Mouse (Mus musculus): ENCODE results near the gene Sccpdh. TPM values are rescaled to one million over a fixed set of nuclear protein-coding genes. Genes with fewer than 3 reads are reported as not detected.
"Not testable (repeated sequence)": the region's sequence is repeated elsewhere in the genome, so short reads cannot be mapped to it uniquely, and the experiment has no call there.

Gene Sccpdh
- polyA plus RNA-seq, 2 experiments = 47.6 to 79.6 TPM

DNA sequence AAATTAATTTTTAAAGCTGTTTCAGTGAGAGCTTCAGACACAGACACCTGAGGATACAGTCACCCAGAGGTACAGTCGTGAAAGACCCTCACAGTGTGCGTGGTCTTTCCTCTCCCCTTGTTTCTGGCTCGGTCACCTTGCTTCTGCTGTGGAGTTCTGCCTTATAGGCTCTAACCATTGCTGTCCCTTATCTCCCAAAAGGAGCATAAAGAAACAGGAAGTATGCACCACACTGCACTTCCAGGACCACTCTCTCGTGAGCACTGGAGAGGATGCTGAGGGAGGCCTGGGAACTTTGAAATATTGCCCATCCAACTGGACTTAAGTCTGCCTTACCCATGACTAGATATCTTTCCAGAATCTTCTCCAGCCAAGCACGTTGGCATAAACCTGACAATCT, 42.7 kb downstream of the Sccpdh start:
- ATAC-seq (ENCODE audit: low FRiP score, low read depth) (no peak), DNase-seq (ENCODE audit: low spot score) (no peak)
- no peak for TF ChIP-seq POLR2A (IDR thresholded peaks at IDR 0.05; ENCODE audit: borderline replicate concordance, extremely low read depth, insufficient read depth, insufficient read length)
- Histone ChIP-seq H3K4me1 (ENCODE audit: control insufficient read depth, insufficient read depth, low read length) (no peaks in the 10 kb centered on the region), H3K27me3 (ENCODE audit: control insufficient read depth, insufficient read depth, low read length) (no peaks in the 10 kb centered on the region), H3K9me3 (ENCODE audit: control insufficient read depth, low read length) (no peaks in the 10 kb centered on the region), H3K36me3 (ENCODE audit: control insufficient read depth, insufficient read depth, low read length) (no peaks in the 10 kb centered on the region), H3K4me2 (replicated peaks; ENCODE audit: low read depth, low read length, severe bottlenecking) (no peak overlapping the region), H3K4me3 (replicated peaks; ENCODE audit: low read length) (no peak overlapping the region), H3K9ac (ENCODE audit: low read depth, low read length, severe bottlenecking) (no peak overlapping the region), H3K27ac (replicated peaks; ENCODE audit: low read depth, low read length) (no peak overlapping the region)
- WGBS = 88% methylated on average over 5 of the region's 5 CpGs

DNA sequence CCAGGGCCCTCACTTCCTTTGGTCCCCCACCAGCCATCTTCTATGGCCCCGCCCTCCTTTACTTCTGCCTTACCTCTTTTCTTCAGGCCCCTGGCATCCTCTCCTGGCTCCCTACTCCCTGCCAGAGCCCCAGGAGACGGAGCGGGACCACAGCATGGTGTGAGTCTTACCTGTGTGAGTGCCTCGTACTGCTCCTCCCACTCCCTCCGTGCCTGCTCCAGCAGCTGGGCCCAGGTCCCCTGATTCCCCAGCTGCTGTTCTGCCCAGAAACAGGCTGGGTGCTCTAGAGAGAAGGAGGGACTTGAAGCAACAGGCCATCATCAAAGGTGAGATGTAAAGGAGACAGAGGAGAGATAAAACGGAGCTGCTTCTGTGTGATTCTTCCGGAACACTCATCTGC, 44.6 kb downstream of the Sccpdh start:
- no peak overlapping the region for H3K9ac ChIP-seq (ENCODE audit: low read depth, low read length, severe bottlenecking)
- no peak overlapping the region for H3K27ac ChIP-seq (replicated peaks; ENCODE audit: low read depth, low read length)
- no peak for TF ChIP-seq POLR2A (IDR thresholded peaks at IDR 0.05; ENCODE audit: borderline replicate concordance, extremely low read depth, insufficient read depth, insufficient read length)
- WGBS = 81% methylated on average over 7 of the region's 7 CpGs
- DNase-seq (ENCODE audit: low spot score) = no peak
- no peaks in the 10 kb centered on the region for H3K4me1 ChIP-seq (ENCODE audit: control insufficient read depth, insufficient read depth, low read length)
- H3K36me3 ChIP-seq (ENCODE audit: control insufficient read depth, insufficient read depth, low read length) = no peaks in the 10 kb centered on the region
- no peak overlapping the region for H3K4me2 ChIP-seq (replicated peaks; ENCODE audit: low read depth, low read length, severe bottlenecking)
- H3K27me3 ChIP-seq (ENCODE audit: control insufficient read depth, insufficient read depth, low read length) = no peaks in the 10 kb centered on the region
- no peaks in the 10 kb centered on the region for H3K9me3 ChIP-seq (ENCODE audit: control insufficient read depth, low read length)
- H3K4me3 ChIP-seq (replicated peaks; ENCODE audit: low read length) = no peak overlapping the region
- no peak for ATAC-seq (ENCODE audit: low FRiP score, low read depth)

DNA sequence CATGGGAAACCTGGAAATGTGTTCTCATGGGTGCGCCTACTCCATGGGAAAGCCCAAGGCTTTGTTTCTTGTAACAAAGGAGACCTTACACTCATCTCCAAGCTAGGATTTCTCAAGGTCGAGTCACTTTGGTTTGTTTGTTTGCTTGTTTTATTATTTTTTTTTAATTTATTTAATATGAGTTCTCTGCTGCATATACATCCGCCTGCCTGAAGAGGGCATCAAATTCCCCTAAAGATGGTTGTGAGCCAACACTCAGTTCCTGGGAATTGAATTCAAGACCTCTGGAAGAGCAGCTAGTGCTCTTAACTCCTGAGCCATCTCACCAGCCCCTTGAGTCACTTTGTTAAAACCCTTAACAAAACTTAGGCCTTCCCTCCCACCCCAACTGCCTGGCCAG, 45.4 kb downstream of the Sccpdh start:
- no peaks in the 10 kb centered on the region for H3K36me3 ChIP-seq (ENCODE audit: control insufficient read depth, insufficient read depth, low read length)
- H3K27me3 ChIP-seq (ENCODE audit: control insufficient read depth, insufficient read depth, low read length) = no peaks in the 10 kb centered on the region
- no peak overlapping the region for H3K4me3 ChIP-seq (replicated peaks; ENCODE audit: low read length)
- H3K27ac ChIP-seq (replicated peaks; ENCODE audit: low read depth, low read length) = no peak overlapping the region
- DNase-seq (ENCODE audit: low spot score) (no peak), ATAC-seq (ENCODE audit: low FRiP score, low read depth) (no peak)
- no peaks in the 10 kb centered on the region for H3K9me3 ChIP-seq (ENCODE audit: control insufficient read depth, low read length)
- no peak overlapping the region for H3K9ac ChIP-seq (ENCODE audit: low read depth, low read length, severe bottlenecking)
- TF ChIP-seq POLR2A (IDR thresholded peaks at IDR 0.05; ENCODE audit: borderline replicate concordance, extremely low read depth, insufficient read depth, insufficient read length) = no peak
- H3K4me1 ChIP-seq (ENCODE audit: control insufficient read depth, insufficient read depth, low read length) = no peaks in the 10 kb centered on the region
- H3K4me2 ChIP-seq (replicated peaks; ENCODE audit: low read depth, low read length, severe bottlenecking) = no peak overlapping the region
- WGBS = 79% methylated on average over 3 of the region's 3 CpGs

DNA sequence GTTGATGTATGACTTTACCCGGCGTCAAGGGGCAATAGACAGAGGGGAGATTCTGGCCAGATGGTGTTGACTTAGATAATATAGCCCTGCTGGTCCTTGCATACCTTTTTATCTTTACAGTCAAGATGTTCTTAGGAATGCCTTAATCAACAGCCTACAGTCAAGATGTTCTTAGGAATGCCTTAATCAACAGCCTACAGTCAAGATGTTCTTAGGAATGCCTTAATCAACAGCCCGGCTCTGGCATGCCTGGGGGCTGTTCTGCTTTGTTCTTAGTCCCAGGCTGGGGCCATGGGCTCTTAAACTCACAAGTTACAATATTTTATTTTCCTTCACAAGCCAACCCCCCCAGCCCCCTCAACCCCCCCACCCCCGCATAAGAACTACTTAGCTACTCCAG, 47.3 kb downstream of the Sccpdh start:
- H3K4me1 ChIP-seq (ENCODE audit: control insufficient read depth, insufficient read depth, low read length); H3K4me2 ChIP-seq (replicated peaks; ENCODE audit: low read depth, low read length, severe bottlenecking); H3K9ac ChIP-seq (ENCODE audit: low read depth, low read length, severe bottlenecking); H3K4me3 ChIP-seq (replicated peaks; ENCODE audit: low read length); DNase-seq (ENCODE audit: low spot score); H3K36me3 ChIP-seq (ENCODE audit: control insufficient read depth, insufficient read depth, low read length); H3K27me3 ChIP-seq (ENCODE audit: control insufficient read depth, insufficient read depth, low read length); ATAC-seq (ENCODE audit: low FRiP score, low read depth); H3K9me3 ChIP-seq (ENCODE audit: control insufficient read depth, low read length); H3K27ac ChIP-seq (replicated peaks; ENCODE audit: low read depth, low read length): not testable (repeated sequence)
- WGBS = 95% methylated on average over 2 of the region's 4 CpGs

DNA sequence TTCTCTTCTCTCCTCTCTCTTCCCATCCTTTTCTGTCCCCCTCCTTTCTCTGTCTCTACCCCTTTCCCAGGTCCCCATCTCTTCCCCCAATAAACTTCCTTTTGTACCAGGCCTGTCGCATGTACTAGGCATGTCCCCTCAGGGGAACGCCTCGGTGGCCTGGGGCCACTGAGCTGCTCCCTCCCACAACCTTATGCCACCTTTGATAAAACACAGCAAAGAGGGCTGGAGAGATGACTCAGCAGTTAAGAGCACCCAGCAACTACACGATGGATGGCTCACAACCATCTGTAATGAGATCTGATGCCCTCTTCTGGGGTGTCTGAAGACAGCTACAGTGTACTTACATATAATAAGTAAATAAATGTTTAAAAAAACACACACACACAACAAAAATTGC, 47.8 kb downstream of the Sccpdh start:
- no peak for ATAC-seq (ENCODE audit: low FRiP score, low read depth)
- Histone ChIP-seq H3K4me1 (ENCODE audit: control insufficient read depth, insufficient read depth, low read length) (no peaks in the 10 kb centered on the region), H3K27me3 (ENCODE audit: control insufficient read depth, insufficient read depth, low read length) (no peaks in the 10 kb centered on the region), H3K9me3 (ENCODE audit: control insufficient read depth, low read length) (no peaks in the 10 kb centered on the region), H3K27ac (replicated peaks; ENCODE audit: low read depth, low read length) (no peak overlapping the region), H3K4me3 (replicated peaks; ENCODE audit: low read length) (no peak overlapping the region), H3K9ac (ENCODE audit: low read depth, low read length, severe bottlenecking) (no peak overlapping the region), H3K4me2 (replicated peaks; ENCODE audit: low read depth, low read length, severe bottlenecking) (no peak overlapping the region), H3K36me3 (ENCODE audit: control insufficient read depth, insufficient read depth, low read length) (no peaks in the 10 kb centered on the region)
- no peak for TF ChIP-seq POLR2A (IDR thresholded peaks at IDR 0.05; ENCODE audit: borderline replicate concordance, extremely low read depth, insufficient read depth, insufficient read length)
- no peak for DNase-seq (ENCODE audit: low spot score)
- 91% methylated on average over 4 of the region's 4 CpGs for WGBS

DNA sequence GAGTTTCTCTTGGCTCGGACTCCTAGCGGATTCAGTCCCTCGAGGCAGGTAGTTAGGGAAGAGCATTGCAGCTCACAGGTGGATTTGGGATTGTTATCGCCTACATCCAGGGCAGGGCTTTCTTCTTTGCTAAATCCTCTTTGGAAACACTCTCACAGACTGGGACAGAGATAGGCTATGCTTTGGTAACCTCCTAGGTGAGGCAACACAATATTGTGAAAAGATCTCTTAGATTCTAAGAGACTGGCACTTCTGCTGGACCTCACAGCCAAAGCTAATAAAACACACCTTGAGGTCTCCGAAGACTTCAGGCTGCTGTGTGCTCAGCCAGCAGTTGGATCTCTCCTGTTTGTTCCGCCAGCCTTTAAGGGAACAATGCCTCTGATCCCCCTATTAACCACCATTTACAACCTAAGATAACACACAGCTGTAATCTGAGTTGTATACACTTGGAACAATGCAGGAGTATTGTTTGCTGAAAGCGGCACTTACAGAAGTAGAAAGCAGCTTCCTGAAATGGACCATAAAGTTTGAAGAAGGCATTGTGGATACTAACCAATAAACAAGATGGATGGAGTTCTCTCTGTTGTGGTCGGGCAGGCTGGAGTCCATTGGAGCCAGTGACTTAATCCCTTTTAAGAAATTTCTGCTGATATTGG, 54.9 kb downstream of the Sccpdh start:
- TF ChIP-seq POLR2A (IDR thresholded peaks at IDR 0.05; ENCODE audit: borderline replicate concordance, extremely low read depth, insufficient read depth, insufficient read length) = no peak
- ATAC-seq (ENCODE audit: low FRiP score, low read depth) = no peak
- Histone ChIP-seq H3K4me3 (replicated peaks; ENCODE audit: low read length) (no peak overlapping the region), H3K4me1 (ENCODE audit: control insufficient read depth, insufficient read depth, low read length) (no peaks in the 10 kb centered on the region), H3K4me2 (replicated peaks; ENCODE audit: low read depth, low read length, severe bottlenecking) (no peak overlapping the region), H3K36me3 (ENCODE audit: control insufficient read depth, insufficient read depth, low read length) (no peaks in the 10 kb centered on the region), H3K9me3 (ENCODE audit: control insufficient read depth, low read length) (no peaks in the 10 kb centered on the region), H3K9ac (ENCODE audit: low read depth, low read length, severe bottlenecking) (no peak overlapping the region), H3K27me3 (ENCODE audit: control insufficient read depth, insufficient read depth, low read length) (no peaks in the 10 kb centered on the region), H3K27ac (replicated peaks; ENCODE audit: low read depth, low read length) (no peak overlapping the region)
- 68% methylated on average over 8 of the region's 8 CpGs for WGBS
- DNase-seq (ENCODE audit: low spot score) = no peak

All from limb, embryonic 14.5 days (tissue).